Mouse (Mus musculus): ENCODE measurements around the gene H2-Ob.

The H2-Ob gene

GRCm38 (mm10) chr17:34287648-34288047 lies 48.9 kb downstream of the H2-Ob start, which contains the start of gene H2-Aa:
H2-Aa (minus strand) TSS chr17:34287823.
- peak; percentile 92 for DNase-seq

- DNase-seq: no peak
Measured at GRCm38 (mm10) chr17:34288131-34288530, 49.4 kb downstream of the H2-Ob start.

DNA sequence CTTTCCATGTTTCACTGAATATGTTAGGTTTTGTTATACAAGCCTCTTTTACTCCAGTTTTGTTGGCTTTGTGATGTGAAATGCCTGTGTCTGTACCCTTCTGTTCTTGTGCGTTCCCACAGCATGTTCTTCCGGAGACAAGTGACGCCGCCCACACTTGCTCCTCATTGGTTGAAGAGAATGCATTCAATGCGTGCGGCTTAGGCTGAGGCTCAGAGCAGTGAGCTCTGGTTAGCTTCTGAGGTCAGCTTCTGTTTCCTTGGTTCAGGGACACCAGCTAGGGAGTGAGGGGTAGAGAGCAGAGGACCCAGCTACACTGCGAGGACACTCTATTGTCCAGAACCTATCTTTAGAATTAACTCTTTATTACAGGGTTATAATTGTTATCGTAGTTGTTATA lies 52.9 kb downstream of the H2-Ob start:
- DNase-seq: peak; percentile 88

GRCm38 (mm10) chr17:34292570-34292969 lies 53.9 kb downstream of the H2-Ob start:
- DNase-seq: no peak

DNA sequence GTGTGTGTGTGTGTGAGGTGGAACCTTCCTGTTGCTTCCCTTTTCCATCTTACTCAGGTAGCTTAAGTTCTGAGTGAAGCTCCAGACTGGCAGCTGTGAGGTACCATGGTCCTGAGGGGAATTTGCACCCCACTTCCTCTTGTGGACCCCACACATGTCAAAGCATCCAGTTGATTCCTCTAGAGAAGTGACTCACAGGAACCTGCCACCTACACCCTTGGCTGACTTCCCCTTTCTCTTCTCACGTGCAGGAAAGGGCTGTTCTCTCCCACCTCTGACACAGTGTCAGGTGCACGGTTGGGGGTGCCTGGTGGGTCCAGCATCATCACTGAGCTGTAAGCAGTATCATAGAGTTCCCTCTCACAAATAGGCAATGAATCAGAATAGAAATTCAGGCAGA lies 54.8 kb downstream of the H2-Ob start:
- no peak for DNase-seq

- no peak for DNase-seq
Measured at GRCm38 (mm10) chr17:34294249-34294648, 55.5 kb downstream of the H2-Ob start.

GRCm38 (mm10) chr17:34295307-34295706 lies 56.6 kb downstream of the H2-Ob start:
- no peak for DNase-seq

DNA sequence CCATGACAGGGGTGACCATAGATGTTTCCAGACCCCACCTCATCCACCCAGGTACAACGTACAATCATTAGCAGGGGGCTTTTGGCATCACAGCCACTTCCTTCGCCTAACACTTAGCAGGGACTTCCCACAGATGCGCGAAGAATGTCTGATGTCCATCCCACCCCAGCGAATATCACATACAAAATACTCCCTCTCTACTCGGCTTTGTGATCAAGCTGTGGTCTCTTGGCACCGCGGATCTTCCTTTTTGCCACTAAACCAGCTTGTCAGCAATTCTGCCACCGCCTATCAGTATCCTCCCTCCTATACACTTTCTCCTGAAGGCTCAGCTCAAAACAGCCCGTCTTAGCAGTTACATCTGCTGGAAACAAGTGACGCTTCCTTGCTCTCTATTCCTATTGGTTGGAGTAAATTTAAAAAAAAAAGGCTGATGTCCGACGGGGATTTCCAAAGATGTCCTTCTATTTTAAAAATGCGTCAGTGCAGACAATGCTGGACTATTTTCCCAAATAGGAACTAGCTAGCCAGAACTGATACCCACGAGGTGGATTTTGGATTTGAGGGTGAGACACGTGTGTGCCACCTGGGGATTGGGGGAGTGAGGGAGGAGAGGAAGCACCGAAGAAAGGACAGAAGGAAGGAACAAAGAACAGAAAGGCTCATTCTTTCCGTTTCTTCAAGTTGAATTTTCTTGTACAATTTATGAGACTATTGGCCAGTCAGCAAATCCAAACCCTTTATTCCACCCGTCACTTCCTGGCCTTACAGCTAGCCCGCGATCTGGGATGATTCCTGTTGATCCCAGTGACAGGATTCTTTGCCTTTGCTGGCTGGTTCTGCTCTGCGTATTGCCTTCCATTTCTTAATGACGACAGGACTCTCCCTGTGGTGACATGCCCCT lies 57.4 kb downstream of the H2-Ob start:
- peak; percentile 83 for DNase-seq

DNA sequence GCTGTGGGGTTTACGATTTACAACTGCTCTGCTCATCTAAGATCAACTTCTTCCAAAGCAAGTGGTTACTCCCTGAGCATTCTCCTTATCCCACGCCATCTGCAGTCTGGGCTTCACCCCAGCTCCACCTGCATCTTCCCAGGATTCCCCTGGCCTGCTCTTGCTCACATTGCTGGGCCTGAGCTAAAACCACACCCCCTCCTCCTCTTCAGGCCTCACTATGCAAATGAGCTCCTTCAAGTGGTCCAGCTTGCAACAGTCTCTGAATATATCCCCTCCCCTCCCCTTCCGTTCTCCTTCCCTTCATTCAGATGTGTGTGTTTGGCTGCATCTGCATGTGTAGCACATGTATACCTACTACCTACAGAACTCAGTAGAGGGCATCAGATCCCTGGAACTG lies 60.7 kb downstream of the H2-Ob start:
- DNase-seq: no peak

DNA sequence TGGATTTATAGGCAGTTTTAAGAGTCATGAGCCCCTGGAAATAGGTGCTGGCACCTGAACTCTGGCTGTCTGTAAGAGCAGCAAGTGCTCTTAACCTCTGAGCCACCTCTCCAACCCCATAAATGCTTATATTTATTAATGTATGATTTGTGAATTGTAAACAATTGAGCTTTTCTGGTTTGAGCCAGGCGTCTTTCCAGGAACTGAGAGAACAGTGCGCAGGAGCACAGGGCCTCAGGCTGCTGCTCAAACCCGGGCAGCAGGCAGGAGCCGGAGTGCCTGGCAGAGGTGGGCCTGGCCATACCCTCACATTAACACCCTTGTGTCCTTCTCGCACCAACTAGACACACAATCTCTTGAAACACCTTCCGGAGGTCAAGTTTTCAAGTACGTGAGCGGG lies 61.4 kb downstream of the H2-Ob start:
- no peak for DNase-seq

DNA sequence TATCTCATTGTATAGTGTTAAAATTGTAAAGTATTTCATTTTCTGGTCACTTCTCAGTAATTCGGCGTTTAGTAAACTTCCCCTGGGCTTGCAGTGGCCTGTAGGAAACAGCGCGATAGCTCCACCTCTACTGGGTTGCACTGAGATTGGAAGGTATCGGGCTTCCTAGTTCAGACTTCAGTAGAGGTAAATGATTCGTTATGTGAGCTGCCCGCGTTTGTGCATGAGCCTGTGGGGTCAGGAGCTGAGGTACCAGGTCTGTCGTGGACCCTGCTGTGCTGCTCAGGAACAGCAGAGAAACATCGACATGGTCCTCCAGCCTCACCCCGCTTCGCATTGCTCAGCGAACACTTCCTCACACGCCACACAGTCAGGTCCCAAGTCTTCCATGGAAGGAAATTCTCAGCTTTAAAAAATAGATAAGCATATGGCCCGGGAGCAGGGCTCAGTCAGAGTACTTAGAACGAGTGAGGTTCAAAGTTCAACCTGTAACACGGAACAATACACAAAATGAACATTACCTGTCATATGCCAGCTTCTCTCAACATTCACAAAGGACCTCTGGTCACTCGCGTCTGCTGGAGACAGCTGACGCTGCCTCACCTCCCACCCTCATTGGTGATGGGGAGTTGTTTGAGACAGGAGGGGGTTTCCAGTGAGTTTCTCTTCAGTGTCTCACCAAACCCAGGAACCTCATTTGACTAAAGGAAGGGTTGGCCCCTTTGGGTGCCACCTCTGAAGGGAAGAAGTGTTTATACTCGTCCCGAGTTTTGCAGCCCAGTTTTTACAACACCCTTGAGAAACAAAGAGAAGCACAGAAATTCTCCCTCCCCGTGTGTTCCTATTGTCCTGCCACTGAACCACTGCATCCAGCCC lies 62.2 kb downstream of the H2-Ob start:
- no peak for DNase-seq

DNA sequence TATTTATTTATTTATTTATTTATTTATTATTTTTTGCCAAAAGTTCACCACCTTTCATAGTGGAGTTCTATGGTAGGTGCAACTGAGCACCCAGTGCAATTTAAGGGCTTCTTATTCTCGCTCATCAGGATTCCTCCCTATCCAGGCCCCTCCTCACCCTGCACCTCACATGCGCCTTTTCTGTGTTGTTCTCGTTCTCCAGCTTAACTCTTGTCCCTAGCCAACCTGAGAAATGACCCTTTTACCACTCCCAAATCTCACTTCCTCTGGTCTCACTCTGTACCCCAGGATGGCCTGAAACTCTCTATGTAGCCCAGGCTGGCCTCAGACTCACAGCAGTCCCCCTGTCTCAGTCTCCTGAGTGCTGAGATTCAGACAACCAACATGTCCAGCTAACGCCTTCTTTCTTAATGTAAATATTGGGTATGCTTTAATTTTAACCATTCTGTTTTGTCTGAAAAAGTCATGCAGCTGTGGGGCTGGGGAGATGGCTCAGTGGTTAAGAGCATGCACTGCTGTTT lies 63.0 kb downstream of the H2-Ob start:
- no peak for DNase-seq

DNA sequence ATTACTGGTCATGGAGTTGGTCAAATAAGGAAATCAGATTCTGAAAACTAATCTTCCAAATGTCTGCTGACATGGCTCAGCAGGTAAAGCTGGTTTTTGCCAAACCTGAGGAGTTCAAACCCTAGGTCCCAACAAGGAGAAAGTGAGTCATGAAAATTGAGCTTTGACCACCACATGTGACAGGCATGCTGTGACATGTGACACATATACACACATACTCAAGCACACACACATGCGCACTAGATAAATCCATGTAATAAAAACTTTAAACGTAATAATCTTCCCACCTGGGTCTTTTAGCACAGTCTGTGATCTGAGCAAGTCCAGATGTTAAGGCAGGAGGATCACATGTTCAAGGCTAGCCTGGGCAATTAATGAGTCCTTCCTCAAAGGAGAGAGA lies 65.1 kb downstream of the H2-Ob start:
- DNase-seq: no peak
